Mouse (Mus musculus): Measurements from ENCODE around the gene Nars2.
A peak's percentile ranks its signal among the peaks of the same experiment; 100 is the strongest.

Gene Nars2

DNA sequence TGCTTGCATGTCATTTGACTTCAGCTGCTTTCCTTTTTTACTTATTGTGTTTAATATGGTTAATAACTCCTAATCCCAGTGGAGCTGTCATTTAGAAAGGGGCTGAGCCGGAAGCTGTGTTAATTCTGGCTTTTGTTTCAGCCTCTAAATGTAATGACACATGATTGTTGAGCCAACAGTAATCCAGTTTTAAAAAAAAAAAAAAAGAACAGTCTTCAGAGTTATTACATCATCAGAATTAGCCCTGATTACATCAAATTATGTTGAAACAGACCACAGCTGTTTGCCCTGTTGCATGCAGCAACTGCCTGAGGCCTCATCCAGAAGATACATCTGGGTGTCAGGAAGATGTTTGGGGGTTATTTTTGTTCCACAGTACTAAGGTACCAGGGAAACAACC is 123.7 kb downstream of the Nars2 start:
- no peak for DNase-seq

DNA sequence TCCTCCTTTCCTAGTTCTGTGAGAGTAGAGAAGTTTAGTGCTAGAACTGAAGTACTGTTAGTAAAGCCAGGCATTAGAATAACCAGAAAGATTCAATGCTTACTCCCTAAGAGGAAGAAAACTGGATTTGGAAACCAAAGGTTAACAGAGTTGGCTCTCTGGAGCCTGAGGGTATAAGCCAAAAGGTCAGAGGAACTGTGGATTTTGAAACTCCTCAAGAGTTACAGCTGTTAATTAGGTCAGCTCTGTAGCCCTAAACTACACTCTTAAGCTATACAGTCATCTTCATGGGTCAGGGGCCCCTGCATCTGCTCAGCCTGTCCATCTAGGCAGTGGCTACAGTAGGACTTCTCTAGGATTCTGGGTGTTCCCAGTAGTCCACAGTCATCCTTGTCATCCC is 125.7 kb downstream of the Nars2 start:
- DNase-seq = peak; percentile 12 to 53

DNA sequence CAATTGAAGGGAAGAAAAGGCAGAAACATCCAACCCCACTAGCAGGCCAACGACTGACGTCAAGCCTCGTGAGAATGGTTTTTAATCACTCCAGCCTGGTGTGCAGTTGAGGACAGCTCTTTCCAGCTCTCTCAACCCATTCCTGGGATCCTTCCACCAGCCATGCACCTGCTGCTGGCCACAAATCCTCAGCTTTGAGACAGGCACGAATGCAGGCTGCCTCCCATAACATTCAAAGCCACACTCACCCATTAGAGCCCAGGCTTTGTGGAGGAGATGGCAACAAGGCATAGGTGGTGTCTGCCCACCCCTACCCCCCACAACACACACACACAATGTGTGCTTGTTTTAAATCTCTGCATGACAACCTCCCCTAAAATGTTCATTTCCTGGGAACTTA is 127.4 kb downstream of the Nars2 start:
- no peak for DNase-seq

DNA sequence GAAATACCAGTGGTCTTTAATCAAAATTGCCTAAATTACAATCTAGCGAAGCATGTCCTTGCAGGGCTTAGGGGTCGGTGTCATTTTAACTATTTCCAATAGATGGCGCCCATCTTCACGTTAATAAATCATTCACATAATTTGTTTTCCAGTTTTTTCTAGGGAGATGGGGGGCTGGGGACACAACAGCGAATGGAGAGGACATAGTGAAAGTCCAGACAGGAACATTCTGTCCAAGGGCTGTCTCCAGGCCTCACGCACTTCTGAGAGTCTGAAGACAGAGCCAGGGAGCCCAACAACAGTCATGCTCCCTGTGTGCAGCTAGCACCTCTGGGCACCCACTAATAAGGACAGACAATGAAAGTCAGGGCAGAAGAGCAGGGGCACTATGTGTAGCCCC is 127.8 kb downstream of the Nars2 start:
- peak in 1 of 2 experiments; percentile 52 for DNase-seq

DNA sequence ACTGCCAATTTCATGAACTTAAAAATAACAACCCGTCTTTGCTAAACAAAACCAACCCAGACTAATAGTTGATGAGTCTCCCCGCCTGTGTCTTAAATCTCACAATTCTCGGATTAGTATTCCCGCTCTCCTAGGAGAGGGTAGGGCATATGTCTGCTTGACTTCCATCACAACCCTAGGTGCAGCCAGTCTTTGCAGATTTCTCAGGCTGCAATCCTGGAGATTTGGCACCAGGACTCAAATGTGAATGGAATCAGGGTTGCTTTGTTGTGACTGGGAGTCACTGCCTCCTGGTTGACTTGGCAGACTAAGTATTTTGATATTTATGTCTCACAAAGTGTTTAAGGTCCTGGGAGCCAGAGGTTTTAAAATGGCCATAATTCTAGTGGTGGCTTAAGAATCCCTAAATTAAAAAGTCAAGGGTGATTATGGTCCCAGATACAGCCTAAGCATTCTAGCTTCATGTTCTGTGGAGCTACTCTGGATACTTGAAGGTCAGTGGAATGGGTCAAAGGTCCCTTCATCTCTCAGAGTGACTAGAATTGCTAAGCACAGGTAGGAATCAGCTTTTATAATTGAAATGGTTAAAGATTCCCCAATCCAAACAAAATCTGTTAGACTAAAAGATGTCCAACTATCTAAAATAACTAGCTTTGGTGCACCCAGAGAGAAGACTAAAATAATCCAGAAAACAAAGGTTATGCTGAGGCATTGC is 128.5 kb downstream of the Nars2 start:
- peak in 1 of 2 experiments; percentile 10 for DNase-seq

DNA sequence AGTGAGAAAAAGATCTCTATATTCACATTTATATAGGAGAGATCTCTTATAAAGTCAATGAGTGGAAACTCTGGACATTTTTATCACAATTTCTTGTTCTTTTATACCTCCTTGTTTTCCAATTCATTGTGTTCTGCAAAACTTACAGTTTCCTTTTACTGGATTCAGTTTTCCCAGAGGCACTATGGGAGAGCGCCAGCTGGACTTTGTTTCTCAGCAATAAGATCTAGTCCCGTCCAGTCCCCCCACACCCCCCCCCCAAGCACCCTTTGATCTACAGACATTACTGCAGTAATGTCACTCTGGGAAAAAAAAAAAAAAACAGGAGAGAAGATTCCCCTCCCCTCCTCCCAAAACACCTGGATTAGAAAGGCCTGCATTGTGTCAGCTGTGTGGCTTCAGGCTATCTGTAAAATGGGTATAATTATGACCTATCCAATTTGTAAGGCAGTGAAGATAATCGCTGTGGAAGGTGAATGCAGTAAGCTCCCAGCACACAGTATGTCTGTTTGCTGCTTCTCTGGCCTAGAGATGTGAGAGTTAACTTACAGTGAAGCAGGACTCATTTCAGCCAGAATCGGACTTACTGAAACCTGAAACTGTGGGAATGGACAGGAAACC is 129.4 kb downstream of the Nars2 start:
- DNase-seq = peak in 1 of 2 experiments; percentile 37

DNA sequence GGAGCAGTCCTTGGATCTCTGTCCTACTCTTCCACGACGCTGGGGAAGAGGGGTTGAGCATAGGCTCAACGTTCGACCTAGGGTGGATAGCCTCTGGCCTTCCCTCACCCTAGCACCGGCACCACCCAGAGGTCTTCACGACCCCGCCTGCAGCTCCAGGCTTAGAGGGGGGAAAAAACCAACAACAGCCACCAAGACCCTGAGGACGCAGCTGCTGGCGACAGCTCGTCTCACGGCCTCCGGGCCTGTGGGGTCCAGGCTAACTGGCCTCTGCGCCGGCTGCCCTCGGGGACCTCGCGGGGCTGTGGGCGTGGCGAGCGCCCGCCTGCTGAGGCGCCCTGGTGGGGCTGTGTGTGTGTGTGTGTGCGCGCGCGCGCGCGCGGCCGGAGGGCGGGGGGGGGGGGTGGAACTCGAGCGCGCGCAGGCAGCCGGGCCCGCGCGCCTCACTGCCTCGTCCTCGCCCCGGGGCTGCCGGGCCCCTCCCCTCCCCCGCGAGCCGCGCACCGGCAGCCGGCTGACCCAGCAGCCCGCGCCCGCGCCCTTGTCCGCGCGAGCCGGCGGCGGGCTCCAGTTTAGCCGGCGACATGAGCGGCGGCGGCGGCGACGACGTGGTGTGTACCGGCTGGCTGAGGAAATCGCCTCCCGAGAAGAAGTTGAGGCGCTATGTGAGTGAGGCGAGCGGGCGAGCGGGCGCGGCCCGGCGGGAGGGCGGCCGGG is 130.1 kb downstream of the Nars2 start, which contains the start of gene Gab2:
Gab2 (plus strand) TSS at position 345 of the 717 bp plus-strand sequence.
- DNase-seq = peak; percentile 73

DNA sequence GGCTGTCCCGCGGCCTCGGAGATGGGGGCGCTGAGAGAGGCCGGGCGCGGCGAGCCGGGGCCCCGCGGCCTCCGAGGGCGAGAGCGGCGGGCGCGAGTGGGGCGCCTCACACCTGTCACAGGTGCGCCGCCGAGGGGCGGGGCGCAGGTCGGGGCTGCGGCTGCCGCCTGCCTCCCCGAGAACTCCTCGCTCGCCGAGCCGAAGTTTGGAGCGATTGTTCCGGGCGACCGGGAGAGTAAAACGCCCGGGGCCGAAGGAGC is 130.6 kb downstream of the Nars2 start:
- DNase-seq = no peak

DNA sequence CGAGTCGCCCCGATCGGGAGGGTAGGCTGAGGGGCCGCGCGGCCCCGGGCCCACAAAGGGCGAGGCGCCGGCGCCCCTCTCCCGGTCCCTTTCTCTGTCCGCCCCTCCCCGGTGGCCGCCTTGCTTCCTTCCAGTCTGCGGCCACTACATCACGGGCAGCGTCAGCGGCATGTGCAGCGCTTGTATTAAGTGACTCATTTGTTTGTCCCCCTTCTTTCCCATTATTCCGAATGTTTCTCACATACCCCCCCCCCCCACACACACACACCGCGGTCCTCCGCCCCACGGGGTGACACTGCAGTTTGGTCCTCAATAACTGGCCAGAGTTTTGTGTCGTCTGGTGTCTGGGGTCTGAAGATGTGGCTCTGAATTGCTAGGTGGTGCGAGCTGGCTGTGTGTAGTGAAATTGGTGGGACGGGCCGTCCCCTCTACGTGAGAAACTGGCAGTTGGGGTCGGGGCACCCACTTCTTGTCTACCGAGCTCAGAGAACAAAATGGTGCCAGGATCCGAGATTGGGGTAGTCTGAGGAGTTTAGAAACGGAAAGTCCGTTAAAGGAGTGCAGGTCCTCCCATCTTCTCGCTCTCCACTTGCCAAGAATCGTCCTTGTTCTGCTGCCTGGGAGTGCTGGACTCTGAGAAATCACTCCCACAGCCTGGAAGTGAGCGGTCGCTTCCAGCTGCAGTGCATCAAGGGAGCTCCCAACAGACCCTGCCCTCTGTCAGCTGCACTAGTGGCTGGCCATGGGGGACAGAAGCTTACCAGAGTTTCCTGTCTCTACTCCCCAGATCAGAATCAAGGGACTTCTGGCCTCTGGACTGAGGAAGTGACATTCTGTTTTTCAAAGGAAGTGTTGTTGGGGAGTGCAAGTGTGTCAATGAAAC is 131.2 kb downstream of the Nars2 start:
- peak; percentile 61 to 62 for DNase-seq

DNA sequence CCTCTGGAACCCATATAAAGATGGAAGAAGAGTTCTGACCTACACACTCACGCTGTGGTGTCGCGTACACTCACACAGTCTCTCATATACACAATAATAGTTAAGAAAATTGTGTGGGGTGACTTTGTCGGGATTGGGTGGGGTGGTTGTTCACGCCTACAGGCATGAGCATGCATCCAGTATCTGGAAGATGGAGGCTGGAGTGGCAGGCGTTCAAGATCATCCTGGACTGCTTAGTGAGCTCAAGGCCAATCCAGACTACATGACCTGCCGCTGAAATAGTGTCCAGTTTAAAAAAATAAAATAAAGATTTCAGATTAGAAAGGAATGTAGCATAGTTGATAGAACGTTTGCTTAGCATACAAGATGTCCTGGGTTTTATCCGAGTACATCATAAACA is 132.3 kb downstream of the Nars2 start:
- no peak for DNase-seq

DNA sequence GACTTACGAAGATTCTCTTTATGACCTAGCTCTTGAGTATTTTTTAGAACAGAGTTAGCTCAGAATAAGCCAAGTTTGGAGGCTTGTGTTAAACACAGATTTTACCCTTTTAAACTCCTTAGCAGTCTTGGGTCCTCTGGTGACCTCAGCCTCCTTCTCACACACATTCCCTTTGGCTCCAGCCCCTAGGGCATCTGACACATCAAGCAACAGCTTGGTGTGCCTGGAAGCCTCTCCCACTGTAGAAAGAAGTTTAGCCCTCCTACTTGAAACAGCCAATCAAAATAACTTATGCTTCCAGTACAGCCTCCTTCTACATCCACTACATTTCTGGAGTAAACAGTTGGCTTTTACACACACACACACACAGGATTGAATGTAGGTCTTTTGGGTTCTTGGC is 132.9 kb downstream of the Nars2 start:
- DNase-seq = no peak

DNA sequence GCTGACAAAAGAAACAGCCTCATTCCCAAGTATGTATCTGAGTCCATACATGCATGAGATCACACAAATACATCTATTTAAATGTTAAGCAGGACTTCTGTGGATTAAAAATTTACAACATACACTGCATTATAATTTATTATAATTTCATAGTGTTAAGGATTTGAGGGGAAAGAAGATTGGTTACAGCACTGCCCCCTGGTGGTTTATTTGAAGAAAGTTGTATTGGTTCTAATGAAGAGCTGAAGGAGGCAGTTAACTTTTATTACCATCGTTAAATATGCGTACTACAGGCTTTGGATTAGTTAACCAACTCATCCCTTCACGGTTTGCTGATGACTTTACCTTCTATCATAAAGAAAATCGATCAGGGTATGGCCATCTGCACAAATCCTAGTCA is 134.0 kb downstream of the Nars2 start:
- no peak for DNase-seq

DNA sequence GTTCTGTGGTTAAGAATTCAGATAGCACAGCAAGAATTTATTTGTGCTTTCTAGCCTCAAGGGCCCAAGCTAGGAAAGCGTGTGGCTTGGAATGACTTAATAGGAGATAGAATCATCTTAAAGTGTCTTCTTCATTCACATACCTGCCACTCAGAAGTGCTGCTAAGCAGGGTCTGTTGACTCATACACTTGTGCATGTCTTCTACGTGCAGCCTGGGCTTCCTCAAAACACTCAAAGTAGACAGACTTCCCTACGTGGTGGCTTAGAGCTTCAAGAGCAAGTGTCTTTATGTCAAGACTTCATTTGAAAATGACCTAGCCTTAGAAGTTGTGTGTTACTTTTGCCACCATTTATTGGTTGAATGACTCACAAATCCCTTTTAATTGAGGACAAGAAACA is 142.9 kb downstream of the Nars2 start:
- DNase-seq = no peak

DNA sequence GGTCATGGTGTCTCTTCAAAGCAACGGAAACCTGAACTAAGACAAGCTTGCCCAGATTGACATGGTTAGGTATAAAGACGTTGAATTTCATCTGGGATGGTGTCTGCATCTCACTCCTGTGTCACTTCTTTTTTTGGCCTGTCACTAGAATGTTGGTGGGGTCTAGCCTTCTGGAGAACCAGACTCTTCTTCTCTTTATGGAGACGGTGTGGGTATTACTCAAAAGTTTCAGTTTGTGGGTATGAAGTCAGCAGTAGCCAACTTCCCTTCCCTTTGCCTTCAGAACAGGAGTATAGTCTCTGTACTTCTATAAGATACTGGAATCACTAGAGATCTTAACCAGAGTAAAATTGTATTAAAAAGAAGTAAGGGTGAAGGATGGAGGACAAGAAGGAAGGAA is 156.8 kb downstream of the Nars2 start:
- DNase-seq = no peak

All from kidney, adult 8-10 months (tissue).